Mouse (Mus musculus) lung, postnatal 10 days (tissue): Measurements from ENCODE around the gene Fbxo28.

Experiments used
- DNase-seq: peaks from one replicate; pipeline ENCODE4 v3.0.0; 2021

Gene Fbxo28

GRCm38 (mm10) chr1:182340821-182341781, at the start of gene Fbxo28:
Gene Fbxo28, minus strand, starts transcription at chr1:182341629.
- DNase-seq = peak; percentile 92

- DNase-seq = peak; percentile 73
Measured at GRCm38 (mm10) chr1:182388729-182389128, 47.3 kb upstream of the Fbxo28 start.

- no peak for DNase-seq
Measured at GRCm38 (mm10) chr1:182386449-182386848, 45.0 kb upstream of the Fbxo28 start.

GRCm38 (mm10) chr1:182383096-182383495, 41.7 kb upstream of the Fbxo28 start:
- DNase-seq = no peak

GRCm38 (mm10) chr1:182381327-182381726, 39.9 kb upstream of the Fbxo28 start:
- DNase-seq = no peak

- DNase-seq = no peak
Measured at GRCm38 (mm10) chr1:182380683-182381082, 39.3 kb upstream of the Fbxo28 start.

- DNase-seq = no peak
Measured at GRCm38 (mm10) chr1:182378876-182379275, 37.4 kb upstream of the Fbxo28 start.

GRCm38 (mm10) chr1:182378205-182378835, 36.9 kb upstream of the Fbxo28 start:
- DNase-seq = peak; percentile 10

GRCm38 (mm10) chr1:182377519-182377918, 36.1 kb upstream of the Fbxo28 start:
- DNase-seq = no peak

GRCm38 (mm10) chr1:182376826-182377225, 35.4 kb upstream of the Fbxo28 start:
- DNase-seq = no peak

- DNase-seq = peak; percentile 56
Measured at GRCm38 (mm10) chr1:182376221-182376620, 34.8 kb upstream of the Fbxo28 start.

GRCm38 (mm10) chr1:182371891-182372290, 30.5 kb upstream of the Fbxo28 start:
- no peak for DNase-seq

- no peak for DNase-seq
Measured at GRCm38 (mm10) chr1:182369435-182369834, 28.0 kb upstream of the Fbxo28 start.

GRCm38 (mm10) chr1:182368782-182369181, 27.4 kb upstream of the Fbxo28 start:
- no peak for DNase-seq

- DNase-seq = no peak
Measured at GRCm38 (mm10) chr1:182368309-182368708, 26.9 kb upstream of the Fbxo28 start.

GRCm38 (mm10) chr1:182363683-182364404, 22.4 kb upstream of the Fbxo28 start:
- DNase-seq = no peak

GRCm38 (mm10) chr1:182362703-182363102, 21.3 kb upstream of the Fbxo28 start:
- DNase-seq = no peak

GRCm38 (mm10) chr1:182358133-182358532, 16.7 kb upstream of the Fbxo28 start:
- no peak for DNase-seq

GRCm38 (mm10) chr1:182354504-182355147, 13.2 kb upstream of the Fbxo28 start:
- no peak for DNase-seq

- no peak for DNase-seq
Measured at GRCm38 (mm10) chr1:182349557-182349956, 8.1 kb upstream of the Fbxo28 start.

- no peak for DNase-seq
Measured at GRCm38 (mm10) chr1:182346491-182346890, 5.1 kb upstream of the Fbxo28 start.

- DNase-seq = no peak
Measured at GRCm38 (mm10) chr1:182345857-182346256, 4.4 kb upstream of the Fbxo28 start.

- DNase-seq = no peak
Measured at GRCm38 (mm10) chr1:182341993-182342392, 564 bp upstream of the Fbxo28 start.
